ENCODE assay signal across 7 mouse cellular contexts in the genomic region with DNA sequence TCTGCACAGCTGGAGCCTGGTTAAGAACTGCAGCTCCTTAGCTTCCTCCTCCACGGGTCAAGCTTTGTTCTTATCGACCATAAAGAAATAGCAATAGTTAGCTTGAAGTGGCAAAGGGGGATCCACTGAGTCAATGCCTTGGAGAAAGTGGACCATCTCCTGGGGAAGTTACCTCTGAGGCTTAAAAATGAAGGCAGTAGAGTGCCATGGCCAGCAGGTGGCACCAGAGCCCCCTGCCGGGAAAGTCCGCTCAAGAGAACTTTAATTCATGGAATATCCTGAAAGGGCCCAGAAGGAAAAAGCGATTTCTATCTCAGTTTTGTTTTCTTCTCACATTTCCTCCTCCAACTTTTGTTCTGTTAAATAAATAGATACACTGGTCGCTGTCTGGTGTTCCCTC. TPM values are rescaled to one million over a fixed set of nuclear protein-coding genes. Genes with fewer than 3 reads are reported as not detected.
DNase-seq lines count a peak whose midpoint lies in the region; ATAC-seq and TF ChIP-seq lines count a peak whose summit lies in the region.

No protein-coding gene starts in this region.

- TF ChIP-seq CTCF in testis, adult 2 months (IDR thresholded peaks at IDR 0.05; ENCODE audit: control insufficient read depth, insufficient read depth, insufficient replicate concordance, low read depth, low read length), result peak; percentile 70
- TF ChIP-seq CTCF in brain, embryonic 14.5 days (IDR thresholded peaks at IDR 0.05; ENCODE audit: borderline replicate concordance, extremely low read depth, insufficient read depth, insufficient read length), result peak; percentile 92
- TF ChIP-seq CTCF in stomach, postnatal 0 days (IDR thresholded peaks at IDR 0.05; ENCODE audit: low read depth), result peak; percentile 88

- H3K9me3 ChIP-seq in hindbrain, embryonic 10.5 days, result no peaks in the 10 kb centered on the region
- H3K9me3 ChIP-seq in hindbrain, embryonic 13.5 days, result no peaks in the 10 kb centered on the region
- no peaks in the 10 kb centered on the region for H3K9me3 ChIP-seq in stomach, postnatal 0 days (ENCODE audit: control insufficient read depth, low read length)

- no peak for TF ChIP-seq EP300 in stomach, postnatal 0 days (optimal IDR thresholded peaks at IDR 0.05)

- no peak for ATAC-seq in hindbrain, embryonic 13.5 days (ENCODE audit: low FRiP score)
- no peak for ATAC-seq in stomach, postnatal 0 days (ENCODE audit: low FRiP score, low TSS enrichment)

- TF ChIP-seq POLR2A in testis, adult 2 months (IDR thresholded peaks at IDR 0.05; ENCODE audit: control insufficient read depth, low read depth, low read length), result no peak
- no peak for TF ChIP-seq POLR2A in brain, embryonic 14.5 days (IDR thresholded peaks at IDR 0.05; ENCODE audit: borderline replicate concordance, extremely low read depth, insufficient read depth, insufficient read length, poor library complexity, severe bottlenecking)

- no peak overlapping the region for H3K4me2 ChIP-seq in hindbrain, embryonic 13.5 days
- no peak overlapping the region for H3K4me2 ChIP-seq in stomach, postnatal 0 days (replicated peaks; ENCODE audit: low read depth)

- H3K9ac ChIP-seq in hindbrain, embryonic 13.5 days, result no peak overlapping the region
- H3K9ac ChIP-seq in stomach, postnatal 0 days (ENCODE audit: low read length), result no peak overlapping the region

- no peaks in the 10 kb centered on the region for H3K27me3 ChIP-seq in hindbrain, embryonic 10.5 days (ENCODE audit: insufficient read depth, poor library complexity, severe bottlenecking)
- no peaks in the 10 kb centered on the region for H3K27me3 ChIP-seq in hindbrain, embryonic 13.5 days
- no peaks in the 10 kb centered on the region for H3K27me3 ChIP-seq in testis, adult 2 months (ENCODE audit: control insufficient read depth, insufficient read depth, low read length)
- no peaks in the 10 kb centered on the region for H3K27me3 ChIP-seq in stomach, postnatal 0 days (ENCODE audit: control insufficient read depth, insufficient read depth, low read length)

- WGBS in hindbrain, embryonic 10.5 days, result 47% methylated on average over 6 of the region's 6 CpGs
- 44% methylated on average over 6 of the region's 6 CpGs for WGBS in hindbrain, embryonic 13.5 days
- 33% methylated on average over 6 of the region's 6 CpGs for WGBS in stomach, postnatal 0 days

- no peak overlapping the region for H3K27ac ChIP-seq in hindbrain, embryonic 10.5 days
- no peak overlapping the region for H3K27ac ChIP-seq in hindbrain, embryonic 13.5 days
- no peak overlapping the region for H3K27ac ChIP-seq in testis, adult 2 months (ENCODE audit: control insufficient read depth, insufficient read depth, low read depth, low read length)
- H3K27ac ChIP-seq in stomach, postnatal 0 days (replicated peaks), result no peak overlapping the region

- peak; percentile 46 for DNase-seq in hindbrain, embryonic 10.5 days (ENCODE audit: low spot score)
- no peak for DNase-seq in testis, postnatal 14 days (ENCODE audit: low spot score)
- peak; percentile 65 for DNase-seq in brain, embryonic 14.5 days (ENCODE audit: low read depth)
- DNase-seq in kidney, postnatal 36 days, result peak; percentile 47 to 78
- peak; percentile 58 for DNase-seq in stomach, postnatal 0 days (ENCODE audit: low spot score)

- peaks cover 65% of the 10 kb centered on the region for H3K36me3 ChIP-seq in hindbrain, embryonic 10.5 days
- H3K36me3 ChIP-seq in hindbrain, embryonic 13.5 days, result peaks cover 84% of the 10 kb centered on the region
- H3K36me3 ChIP-seq in testis, adult 2 months (ENCODE audit: control insufficient read depth, insufficient read depth, low read length), result no peaks in the 10 kb centered on the region
- H3K36me3 ChIP-seq in stomach, postnatal 0 days (ENCODE audit: control insufficient read depth, insufficient read depth, low read length), result peaks cover 9% of the 10 kb centered on the region; the same call in 1 of the 2 replicates

- no peaks in the 10 kb centered on the region for H3K4me1 ChIP-seq in hindbrain, embryonic 10.5 days (replicated peaks)
- no peaks in the 10 kb centered on the region for H3K4me1 ChIP-seq in hindbrain, embryonic 13.5 days (replicated peaks)
- H3K4me1 ChIP-seq in testis, adult 2 months (ENCODE audit: control insufficient read depth, insufficient read depth, low read length), result no peaks in the 10 kb centered on the region
- no peaks in the 10 kb centered on the region for H3K4me1 ChIP-seq in stomach, postnatal 0 days (replicated peaks; ENCODE audit: control insufficient read depth, insufficient read depth)

- H3K4me3 ChIP-seq in hindbrain, embryonic 10.5 days, result no peak overlapping the region
- H3K4me3 ChIP-seq in hindbrain, embryonic 13.5 days, result no peak overlapping the region
- no peak overlapping the region for H3K4me3 ChIP-seq in testis, adult 2 months (ENCODE audit: control insufficient read depth, low read depth, low read length)
- no peak overlapping the region for H3K4me3 ChIP-seq in stomach, postnatal 0 days (ENCODE audit: low read depth, low read length)

RNA-seq across cellular contexts. Expression of a gene that starts 27.0 kb away (rescaled TPM):
- not detected in 2 replicates for polyA plus RNA-seq in hindbrain, embryonic 10.5 days (2016; fragmentation: Nextera tagmentation; extraction: Ambion mirVana)
- polyA plus RNA-seq in hindbrain, embryonic 13.5 days (2015; fragmentation: Nextera tagmentation; extraction: Ambion mirVana), result not detected in 2 replicates
- polyA plus RNA-seq in testis, adult 2 months (2012; rRNA removed), result not detected in 2 replicates
- not detected in 2 replicates for polyA plus RNA-seq in brain, embryonic 14.5 days (2012; rRNA removed)
- polyA plus RNA-seq in stomach, postnatal 0 days (2015; fragmentation: Nextera tagmentation; extraction: Ambion mirVana), result not detected in 2 replicates

RNA-seq across cellular contexts. Expression of a gene that starts 43.5 kb away (rescaled TPM):
- polyA plus RNA-seq in hindbrain, embryonic 10.5 days (2016; fragmentation: Nextera tagmentation; extraction: Ambion mirVana), result not detected in 2 replicates
- not detected in 2 replicates for polyA plus RNA-seq in hindbrain, embryonic 13.5 days (2015; fragmentation: Nextera tagmentation; extraction: Ambion mirVana)
- polyA plus RNA-seq in testis, adult 2 months (2012; rRNA removed), result not detected in 2 replicates
- not detected in 2 replicates for polyA plus RNA-seq in brain, embryonic 14.5 days (2012; rRNA removed)
- 0.82 and 0.90 TPM in 2 replicates for polyA plus RNA-seq in stomach, postnatal 0 days (2015; fragmentation: Nextera tagmentation; extraction: Ambion mirVana)
